Mouse (Mus musculus): Measurements from ENCODE around the gene Usp17le.
"Not testable (repeated sequence)": the region's sequence is repeated elsewhere in the genome, so short reads cannot be mapped to it uniquely, and the experiment has no call there.

Usp17le gene

DNA sequence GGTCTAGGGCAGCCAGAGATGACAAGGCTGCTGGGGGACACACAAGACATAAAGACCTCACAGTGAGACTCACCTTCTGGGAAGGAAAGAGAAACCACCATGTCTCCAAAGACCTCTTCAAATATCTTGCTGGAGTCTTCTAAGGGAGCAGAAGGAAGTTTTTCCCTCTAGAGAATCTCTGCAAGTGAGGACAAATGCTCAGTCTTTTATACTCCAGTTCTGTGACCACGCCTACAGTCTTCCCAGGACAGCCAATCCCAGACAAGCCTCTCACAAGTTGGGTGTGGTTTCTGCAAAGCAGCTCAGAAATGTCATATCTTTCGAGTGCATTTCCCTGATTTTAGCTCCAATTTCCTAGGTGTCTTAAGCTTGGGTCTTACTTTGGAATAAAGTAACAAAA, at the start of gene Usp17le:
TSS of gene Usp17le (minus strand) at position 101 of the 400 bp plus-strand sequence.
- not testable (repeated sequence) for DNase-seq (ENCODE audit: low spot score)

DNA sequence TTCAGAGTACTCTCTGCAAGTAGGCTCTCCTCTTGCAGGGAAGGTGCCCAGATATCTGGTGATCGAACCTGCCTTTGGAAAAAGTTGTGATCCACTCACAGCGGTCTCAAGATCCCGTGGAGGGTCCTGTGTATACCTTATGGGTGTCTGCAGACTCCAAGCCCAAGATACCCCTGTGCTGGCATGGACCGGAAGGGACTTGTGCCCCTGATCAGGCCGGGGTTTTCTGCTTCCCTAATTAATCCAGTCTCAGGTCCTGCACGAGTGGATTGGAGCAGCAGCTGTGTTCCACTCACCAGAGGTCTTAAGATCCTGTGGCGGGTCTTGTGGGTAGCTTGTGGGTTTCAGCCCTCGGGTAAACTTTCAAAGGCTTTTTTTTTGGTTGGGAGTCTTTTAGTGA, 33.1 kb upstream of the Usp17le start:
- DNase-seq (ENCODE audit: low spot score): not testable (repeated sequence)

DNA sequence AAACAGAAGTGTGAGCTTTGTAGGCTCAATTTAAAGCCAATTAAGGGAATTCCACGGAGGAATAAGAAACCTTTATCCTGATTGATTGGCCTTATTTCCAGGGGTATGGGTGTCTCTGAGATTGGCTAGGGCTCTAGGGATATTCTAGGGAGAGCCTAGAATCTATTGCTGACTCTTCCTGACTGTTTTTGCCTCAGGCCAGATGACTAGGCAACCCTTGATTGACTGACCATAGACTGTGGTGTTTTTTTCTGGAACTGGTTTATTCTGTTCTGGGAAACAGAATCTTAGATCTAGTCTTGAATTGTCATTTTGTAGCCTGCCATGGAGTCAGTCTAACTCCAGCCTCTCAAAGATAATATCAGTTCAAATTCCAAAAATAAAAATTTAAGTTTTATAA, 13.5 kb upstream of the Usp17le start:
- DNase-seq (ENCODE audit: low spot score): no peak
